Mouse (Mus musculus) left cerebral cortex, adult 2 months (tissue): ENCODE data around the gene Anxa9. TPM values are rescaled to one million over a fixed set of nuclear protein-coding genes. Genes with fewer than 3 reads are reported as not detected.

Source experiments
- DNase-seq, 2 experiments: peaks; one replicate each; pipeline ENCODE4 v3.0.0; 2021 to 2022; ENCODE audit warnings: low spot score in 2 of 2, mixed read lengths in 1 of 2; ENCODE audit errors: extremely low spot score in 1 of 2
- H3K27ac ChIP-seq: fragments of 200-600 bp; 2 replicates; pipeline ENCODE4 v1.8.1; 2022
- H3K4me3 ChIP-seq: fragments of 200-600 bp; 2 replicates; pipeline ENCODE4 v1.8.1; 2022
- CTCF ChIP-seq: fragments of 200-600 bp; IDR thresholded peaks from 2 replicates; pipeline ENCODE4 v1.8.1; 2022; ENCODE audit warnings: antibody characterized with exemption, mild to moderate bottlenecking, moderate library complexity
- intact Hi-C: fragments of 180-260 bp; cut with DNase I; formaldehyde crosslinking; loops from one replicate; pipeline ENCODE4 v1.15.1; 2025
- total RNA-seq, 2 experiments: library from RNA; stranded (reverse); gene quantifications; 2 replicates each; pipeline ENCODE4 v1.2.3; 2021

The Anxa9 gene
- total RNA-seq, 2 experiments from 2014 or later = 0.61 to 1.00 TPM

GRCm38 (mm10) chr3:95290156-95290555, 16.8 kb downstream of the Anxa9 start:
- intact Hi-C loops = no loop called here
- no peak for DNase-seq
- H3K27ac ChIP-seq = no peak overlapping the region
- no peak overlapping the region for H3K4me3 ChIP-seq
- TF ChIP-seq CTCF = no peak

GRCm38 (mm10) chr3:95289419-95289818, 17.6 kb downstream of the Anxa9 start:
- TF ChIP-seq CTCF = no peak
- no peak overlapping the region for H3K4me3 ChIP-seq
- H3K27ac ChIP-seq = no peak overlapping the region
- no peak for DNase-seq
- intact Hi-C loops = no loop called here

- no peak overlapping the region for H3K27ac ChIP-seq
- intact Hi-C loops = no loop called here
Observed at GRCm38 (mm10) chr3:95287541-95287940, 19.4 kb downstream of the Anxa9 start.

GRCm38 (mm10) chr3:95286510-95286909, 20.5 kb downstream of the Anxa9 start:
- Histone ChIP-seq H3K4me3 (no peak overlapping the region), H3K27ac (no peak overlapping the region)
- intact Hi-C loops = no loop called here
- DNase-seq = no peak
- TF ChIP-seq CTCF = no peak

More at GRCm38 (mm10) chr3:95287541-95287940, 19.4 kb downstream of the Anxa9 start:
- H3K4me3 ChIP-seq = no peak overlapping the region
- no peak for TF ChIP-seq CTCF
- no peak for DNase-seq

GRCm38 (mm10) chr3:95286011-95286410, 21.0 kb downstream of the Anxa9 start:
- no peak for DNase-seq
- intact Hi-C loops = no loop called here
- H3K4me3 ChIP-seq = no peak overlapping the region
- no peak for TF ChIP-seq CTCF
- H3K27ac ChIP-seq = no peak overlapping the region

- no peak overlapping the region for H3K4me3 ChIP-seq
- no peak for TF ChIP-seq CTCF
- intact Hi-C loops = no loop called here
- DNase-seq = no peak
- H3K27ac ChIP-seq = peak overlapping the region; percentile 28
Observed at GRCm38 (mm10) chr3:95285390-95285789, 21.6 kb downstream of the Anxa9 start.

GRCm38 (mm10) chr3:95284501-95285281, 22.3 kb downstream of the Anxa9 start:
- Histone ChIP-seq H3K27ac (peak overlapping the region; percentile 97), H3K4me3 (peak overlapping the region; percentile 57)
- no peak for DNase-seq
- intact Hi-C loops = loop anchor here (5.0 kb wide), 1 partner anchor 142 kb away; the partner anchor contains the start of gene Tnfaip8l2
- TF ChIP-seq CTCF = no peak

- no peak for DNase-seq
- no peak for TF ChIP-seq CTCF
- intact Hi-C loops = loop anchor here (5.0 kb wide), 1 partner anchor 142 kb away; the partner anchor contains the start of gene Tnfaip8l2
- Histone ChIP-seq H3K4me3 (peak overlapping the region; percentile 57), H3K27ac (peak overlapping the region; percentile 97)
Observed at GRCm38 (mm10) chr3:95284062-95284461, 22.9 kb downstream of the Anxa9 start.

- TF ChIP-seq CTCF = no peak
- Histone ChIP-seq H3K27ac (peak overlapping the region; percentile 97), H3K4me3 (peak overlapping the region; percentile 57)
- DNase-seq = no peak
- intact Hi-C loops = loop anchor here (2.0 to 5.0 kb wide), 3 partner anchors 29 to 151 kb away; partner anchors contain the start of genes Arnt and Tnfaip8l2
Observed at GRCm38 (mm10) chr3:95283589-95283941, 23.4 kb downstream of the Anxa9 start.

- DNase-seq = peak; percentile 70
- peak; percentile 36 for TF ChIP-seq CTCF
- peak overlapping the region; percentile 97 for H3K27ac ChIP-seq
- intact Hi-C loops = loop anchor here (2.0 to 5.0 kb wide), 3 partner anchors 30 to 152 kb away; partner anchors contain the start of genes Arnt and Tnfaip8l2
- peak overlapping the region; percentile 57 for H3K4me3 ChIP-seq
Observed at GRCm38 (mm10) chr3:95282865-95283588, 23.9 kb downstream of the Anxa9 start.

- intact Hi-C loops = loop anchor here (2.0 to 5.0 kb wide), 3 partner anchors 30 to 152 kb away; partner anchors contain the start of genes Arnt and Tnfaip8l2
- Histone ChIP-seq H3K27ac (peak overlapping the region; percentile 97), H3K4me3 (peak overlapping the region; percentile 57)
- no peak for DNase-seq
- TF ChIP-seq CTCF = no peak
Observed at GRCm38 (mm10) chr3:95282381-95282864, 24.6 kb downstream of the Anxa9 start.
